In the genomic region with DNA sequence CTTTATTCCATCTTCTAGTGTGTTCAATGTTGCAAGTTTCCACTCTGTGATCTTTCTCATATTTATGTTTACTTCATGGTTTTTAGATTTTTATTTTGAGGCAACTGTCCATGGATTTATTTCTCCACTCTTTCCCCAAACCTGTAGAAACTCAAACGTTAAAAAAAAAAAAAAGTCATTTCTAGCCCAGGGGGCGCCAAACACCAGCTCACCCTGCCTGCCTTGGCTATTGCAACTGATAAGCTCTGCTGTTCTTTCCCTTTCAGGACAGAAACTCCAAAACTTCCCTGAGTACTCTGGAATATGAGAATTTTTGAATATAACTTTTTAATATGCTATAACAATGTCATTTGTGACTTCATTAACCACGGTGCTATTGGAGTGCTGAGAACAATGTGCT, we compare ENCODE assay signal across 14 mouse cellular contexts.
DNase-seq lines count a peak whose midpoint lies in the region; ATAC-seq and TF ChIP-seq lines count a peak whose summit lies in the region.
"Had no signal": no experiment of that assay in that cellular context is flagged by ENCODE, and none has a peak within 500 bp of the region (broad histone marks: within the 10 kb centered on the region; RNA-seq: fewer than 3 reads in every experiment).

No protein-coding gene starts in this region.

- H3K4me3 ChIP-seq in kidney, postnatal 0 days (replicated peaks; ENCODE audit: low read depth, low read length): no peak overlapping the region
- no peak overlapping the region for H3K4me3 ChIP-seq in midbrain, embryonic 14.5 days (replicated peaks; ENCODE audit: low read depth, low read length)
- H3K4me3 ChIP-seq in midbrain, embryonic 13.5 days (replicated peaks): no peak overlapping the region
- H3K4me3 ChIP-seq in small intestine, adult 2 months (ENCODE audit: low read depth, low read length): no peak overlapping the region
- no peak overlapping the region for H3K4me3 ChIP-seq in midbrain, embryonic 10.5 days
- H3K4me3 ChIP-seq: erythroblast, embryonic 14.5 days; limb, embryonic 15.5 days; midbrain, embryonic 12.5 days had no signal

- H3K9ac ChIP-seq in kidney, postnatal 0 days (ENCODE audit: low read depth, low read length): no peak overlapping the region
- H3K9ac ChIP-seq in midbrain, embryonic 14.5 days (replicated peaks; ENCODE audit: low read length): no peak overlapping the region
- no peak overlapping the region for H3K9ac ChIP-seq in midbrain, embryonic 13.5 days (replicated peaks)
- H3K9ac ChIP-seq: limb, embryonic 15.5 days; midbrain, embryonic 12.5 days had no signal

- H3K27me3 ChIP-seq in kidney, postnatal 0 days (ENCODE audit: insufficient read depth, low read length): no peaks in the 10 kb centered on the region
- H3K27me3 ChIP-seq in midbrain, embryonic 14.5 days (ENCODE audit: control insufficient read depth, insufficient read depth, low read length): no peaks in the 10 kb centered on the region
- no peaks in the 10 kb centered on the region for H3K27me3 ChIP-seq in midbrain, embryonic 13.5 days
- H3K27me3 ChIP-seq in small intestine, adult 2 months (ENCODE audit: control insufficient read depth, insufficient read depth, low read length): no peaks in the 10 kb centered on the region
- no peaks in the 10 kb centered on the region for H3K27me3 ChIP-seq in midbrain, embryonic 10.5 days (ENCODE audit: low read depth, poor library complexity, severe bottlenecking)
- H3K27me3 ChIP-seq: limb, embryonic 15.5 days; midbrain, embryonic 12.5 days had no signal

- no peak for TF ChIP-seq POLR2A in small intestine, adult 2 months (IDR thresholded peaks at IDR 0.05; ENCODE audit: low read depth, low read length)

- H3K9me3 ChIP-seq in kidney, postnatal 0 days (replicated peaks; ENCODE audit: low read length): no peaks in the 10 kb centered on the region
- no peaks in the 10 kb centered on the region for H3K9me3 ChIP-seq in midbrain, embryonic 14.5 days (ENCODE audit: control insufficient read depth, low read length)
- no peaks in the 10 kb centered on the region for H3K9me3 ChIP-seq in midbrain, embryonic 13.5 days
- H3K9me3 ChIP-seq in midbrain, embryonic 10.5 days (replicated peaks): no peaks in the 10 kb centered on the region
- H3K9me3 ChIP-seq: limb, embryonic 15.5 days; midbrain, embryonic 12.5 days had no signal

- 31% methylated on average over 3 of the region's 3 CpGs for WGBS in kidney, postnatal 0 days
- 27% methylated on average over 3 of the region's 3 CpGs for WGBS in midbrain, embryonic 14.5 days
- WGBS in midbrain, embryonic 13.5 days: 32% methylated on average over 3 of the region's 3 CpGs
- WGBS in small intestine, adult 2 months: 16% methylated on average over 3 of the region's 3 CpGs
- WGBS in midbrain, embryonic 10.5 days: 27% methylated on average over 3 of the region's 3 CpGs

- no peak overlapping the region for H3K27ac ChIP-seq in kidney, postnatal 0 days
- H3K27ac ChIP-seq in midbrain, embryonic 14.5 days (replicated peaks; ENCODE audit: low read depth, low read length): no peak overlapping the region
- no peak overlapping the region for H3K27ac ChIP-seq in midbrain, embryonic 13.5 days
- no peak overlapping the region for H3K27ac ChIP-seq in small intestine, adult 2 months (ENCODE audit: insufficient read depth, low read depth, low read length)
- no peak overlapping the region for H3K27ac ChIP-seq in midbrain, embryonic 10.5 days (replicated peaks)
- H3K27ac ChIP-seq: limb, embryonic 15.5 days; midbrain, embryonic 12.5 days had no signal

- H3K4me1 ChIP-seq in kidney, postnatal 0 days (replicated peaks; ENCODE audit: insufficient read depth, low read length): no peaks in the 10 kb centered on the region
- H3K4me1 ChIP-seq in midbrain, embryonic 14.5 days (ENCODE audit: control insufficient read depth, insufficient read depth, low read length): no peaks in the 10 kb centered on the region
- no peaks in the 10 kb centered on the region for H3K4me1 ChIP-seq in midbrain, embryonic 13.5 days (replicated peaks)
- H3K4me1 ChIP-seq in small intestine, adult 2 months (ENCODE audit: control insufficient read depth, insufficient read depth, insufficient read length, low read length): no peaks in the 10 kb centered on the region
- H3K4me1 ChIP-seq in midbrain, embryonic 10.5 days: 0 out of 2 replicates have a peak, but pooled peaks cover 6% of the 10 kb centered on the region
- H3K4me1 ChIP-seq: midbrain, embryonic 12.5 days had no signal

- ATAC-seq in kidney, postnatal 0 days (replicated peaks; ENCODE audit: low FRiP score, low read depth): no peak
- ATAC-seq in midbrain, embryonic 14.5 days (ENCODE audit: low FRiP score, low TSS enrichment): no peak
- ATAC-seq in midbrain, embryonic 13.5 days: no peak

- no peaks in the 10 kb centered on the region for H3K36me3 ChIP-seq in kidney, postnatal 0 days (ENCODE audit: insufficient read depth, low read length)
- H3K36me3 ChIP-seq in midbrain, embryonic 14.5 days (ENCODE audit: control insufficient read depth, insufficient read depth, low read length): no peaks in the 10 kb centered on the region
- no peaks in the 10 kb centered on the region for H3K36me3 ChIP-seq in midbrain, embryonic 13.5 days
- H3K36me3 ChIP-seq in small intestine, adult 2 months (ENCODE audit: control insufficient read depth, insufficient read depth, low read length): no peaks in the 10 kb centered on the region
- no peaks in the 10 kb centered on the region for H3K36me3 ChIP-seq in midbrain, embryonic 10.5 days
- H3K36me3 ChIP-seq: limb, embryonic 15.5 days; midbrain, embryonic 12.5 days had no signal

- DNase-seq in cerebellum, postnatal 10 days: peak; percentile 62
- DNase-seq in cerebellum, adult 11-12 months: no peak
- peak; percentile 43 for DNase-seq in kidney, postnatal 0 days (ENCODE audit: low spot score)
- DNase-seq in kidney, adult 18-20 months: no peak
- peak; percentile 40 for DNase-seq in midbrain, embryonic 14.5 days
- DNase-seq in midbrain, embryonic 10.5 days (ENCODE audit: low spot score): no peak
- DNase-seq: cerebellum, adult 8-10 months; gastrocnemius, postnatal 14 days; right cerebral cortex, postnatal 25 days had no signal

- no peak overlapping the region for H3K4me2 ChIP-seq in kidney, postnatal 0 days (ENCODE audit: low read length)
- no peak overlapping the region for H3K4me2 ChIP-seq in midbrain, embryonic 14.5 days (ENCODE audit: low read length)
- H3K4me2 ChIP-seq in midbrain, embryonic 13.5 days (replicated peaks): no peak overlapping the region
- H3K4me2 ChIP-seq: limb, embryonic 15.5 days; midbrain, embryonic 12.5 days had no signal

- TF ChIP-seq CTCF in kidney, postnatal 0 days (IDR thresholded peaks at IDR 0.05; ENCODE audit: low read depth): peak; percentile 72
- peak; percentile 35; the same call in 1 of the 2 replicates for TF ChIP-seq CTCF in small intestine, adult 2 months (IDR thresholded peaks at IDR 0.05; ENCODE audit: extremely low read depth, insufficient read length, insufficient replicate concordance, low read depth, low read length)

Comparison
In these comparisons a context has a peak if more than half of its experiments do, and no peak if none do; other contexts are left out.
1. DNase-seq: peak in cerebellum, postnatal 10 days (2 of 2), kidney, postnatal 0 days (single experiment) and midbrain, embryonic 14.5 days (single experiment); none in cerebellum, adult 11-12 months (single experiment), kidney, adult 18-20 months (single experiment) and midbrain, embryonic 10.5 days (single experiment).